In genomic region chr13:46695932-46696331, GRCm38 (mm10) we compare ENCODE assay signal across 15 mouse cellular contexts.
"Had no signal": no experiment of that assay in that cellular context is flagged by ENCODE, and none has a peak within 500 bp of the region (broad histone marks: within the 10 kb centered on the region; RNA-seq: fewer than 3 reads in every experiment).

No protein-coding gene starts in this region.

- ATAC-seq: midbrain, embryonic 13.5 days; midbrain, embryonic 15.5 days had no signal

- DNase-seq: lung, adult 2 months; right cerebral cortex, postnatal 14 days; spleen, adult 18-20 months; thymus, adult 2 months; thymus, postnatal 25 days; thymus, postnatal 4 days had no signal

- H3K36me3 ChIP-seq: midbrain, embryonic 15.5 days had no signal

- H3K9me3 ChIP-seq: lung, embryonic 15.5 days; megakaryocyte, embryonic 14.5 days; midbrain, embryonic 13.5 days; midbrain, embryonic 15.5 days; neural tube, embryonic 12.5 days; stomach, embryonic 15.5 days had no signal

- H3K4me1 ChIP-seq: midbrain, embryonic 15.5 days; stomach, embryonic 15.5 days had no signal

- H3K4me3 ChIP-seq: lung, embryonic 15.5 days; megakaryocyte, embryonic 14.5 days; midbrain, embryonic 13.5 days; midbrain, embryonic 15.5 days; neural tube, embryonic 12.5 days; stomach, embryonic 15.5 days had no signal

- H3K27me3 ChIP-seq: lung, embryonic 15.5 days; megakaryocyte, embryonic 14.5 days; midbrain, embryonic 13.5 days; midbrain, embryonic 15.5 days; neural tube, embryonic 12.5 days; stomach, embryonic 15.5 days had no signal

- H3K9ac ChIP-seq: lung, embryonic 15.5 days; midbrain, embryonic 13.5 days; midbrain, embryonic 15.5 days; neural tube, embryonic 12.5 days; stomach, embryonic 15.5 days had no signal

- H3K27ac ChIP-seq: macrophage; midbrain, embryonic 13.5 days; midbrain, embryonic 15.5 days; neural tube, embryonic 12.5 days; stomach, embryonic 15.5 days; stomach, postnatal 0 days had no signal

- H3K4me2 ChIP-seq: lung, embryonic 15.5 days; midbrain, embryonic 11.5 days; midbrain, embryonic 13.5 days; midbrain, embryonic 15.5 days; neural tube, embryonic 12.5 days; stomach, embryonic 15.5 days had no signal
